Mouse (Mus musculus): ENCODE measurements around the gene Ndufa13.

Gene Ndufa13

GRCm38 (mm10) chr8:69879678-69880077 is 22.7 kb downstream of the Ndufa13 start:
- DNase-seq (ENCODE audit: low spot score), result no peak

GRCm38 (mm10) chr8:69877992-69878391 is 24.4 kb downstream of the Ndufa13 start:
- DNase-seq (ENCODE audit: low spot score), result no peak

DNA sequence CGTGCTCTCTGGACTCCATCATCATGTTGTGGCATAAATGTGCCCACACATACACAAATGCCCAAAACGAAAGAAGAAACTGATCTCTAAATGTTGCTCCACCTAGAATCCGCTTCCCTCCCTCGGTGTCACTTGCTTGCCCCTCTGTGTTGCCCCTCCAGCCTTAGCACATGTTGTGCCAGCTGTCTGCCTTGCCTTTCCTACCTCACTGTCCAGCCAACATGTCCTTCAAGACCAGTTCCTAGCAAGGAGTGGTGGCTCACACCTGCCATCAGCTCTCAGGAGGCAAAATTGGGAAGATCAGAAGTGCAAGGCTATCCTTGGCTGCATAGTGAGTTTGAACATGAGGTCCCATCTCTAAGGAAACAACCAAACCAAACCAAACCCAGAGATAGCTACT is 25.0 kb downstream of the Ndufa13 start:
- DNase-seq (ENCODE audit: low spot score), result no peak

DNA sequence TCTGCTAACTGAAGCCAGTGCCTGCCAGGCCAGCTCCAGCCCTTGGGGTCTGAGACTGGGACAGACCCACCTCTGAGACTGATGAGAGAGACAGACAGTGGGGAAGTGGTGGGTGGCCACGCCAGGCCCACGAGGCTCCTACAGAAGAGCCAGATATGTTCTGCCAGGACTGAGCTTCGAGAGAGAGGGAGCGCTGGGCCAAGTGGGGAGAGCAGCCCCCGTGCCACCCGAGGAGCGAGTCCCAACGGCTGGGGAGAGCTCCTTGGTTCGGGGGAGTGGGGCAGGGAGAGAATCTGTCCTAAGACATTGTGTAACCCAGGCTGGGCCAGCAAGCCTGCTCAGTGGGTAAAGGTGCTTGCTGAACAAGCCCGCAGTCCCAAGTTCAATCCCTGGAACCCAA is 25.4 kb downstream of the Ndufa13 start:
- no peak for DNase-seq (ENCODE audit: low spot score)

- DNase-seq (ENCODE audit: low spot score), result no peak
These were observed 26.3 kb downstream of the Ndufa13 start for GRCm38 (mm10) chr8:69876097-69876496.

GRCm38 (mm10) chr8:69874654-69875053 is 27.7 kb downstream of the Ndufa13 start:
- no peak for DNase-seq (ENCODE audit: low spot score)

- peak; percentile 82 for DNase-seq (ENCODE audit: low spot score)
These were observed 28.2 kb downstream of the Ndufa13 start for GRCm38 (mm10) chr8:69874155-69874554.

DNA sequence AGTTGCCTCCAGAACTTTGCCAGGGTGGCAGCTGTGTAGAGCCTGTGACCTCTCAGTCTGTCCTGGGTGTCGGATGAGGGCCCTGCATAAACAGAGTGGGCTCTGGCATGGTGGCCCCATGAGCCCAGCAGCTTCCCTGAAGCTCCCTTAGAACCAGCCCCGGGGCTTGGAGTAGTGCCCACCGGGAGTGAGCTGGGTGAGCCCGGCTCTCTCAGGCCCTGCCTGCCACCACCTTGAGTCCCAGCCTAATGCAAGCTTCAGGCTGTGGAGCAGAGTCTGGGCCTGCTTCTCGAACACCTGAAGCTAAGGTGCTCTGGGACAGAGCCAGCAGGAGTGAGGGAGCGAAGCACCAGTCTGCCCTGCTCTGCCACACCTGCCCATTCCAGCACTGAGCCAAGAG is 31.5 kb downstream of the Ndufa13 start:
- no peak for DNase-seq (ENCODE audit: low spot score)

- DNase-seq (ENCODE audit: low spot score), result no peak
These were observed 32.2 kb downstream of the Ndufa13 start for GRCm38 (mm10) chr8:69870003-69870765.

DNA sequence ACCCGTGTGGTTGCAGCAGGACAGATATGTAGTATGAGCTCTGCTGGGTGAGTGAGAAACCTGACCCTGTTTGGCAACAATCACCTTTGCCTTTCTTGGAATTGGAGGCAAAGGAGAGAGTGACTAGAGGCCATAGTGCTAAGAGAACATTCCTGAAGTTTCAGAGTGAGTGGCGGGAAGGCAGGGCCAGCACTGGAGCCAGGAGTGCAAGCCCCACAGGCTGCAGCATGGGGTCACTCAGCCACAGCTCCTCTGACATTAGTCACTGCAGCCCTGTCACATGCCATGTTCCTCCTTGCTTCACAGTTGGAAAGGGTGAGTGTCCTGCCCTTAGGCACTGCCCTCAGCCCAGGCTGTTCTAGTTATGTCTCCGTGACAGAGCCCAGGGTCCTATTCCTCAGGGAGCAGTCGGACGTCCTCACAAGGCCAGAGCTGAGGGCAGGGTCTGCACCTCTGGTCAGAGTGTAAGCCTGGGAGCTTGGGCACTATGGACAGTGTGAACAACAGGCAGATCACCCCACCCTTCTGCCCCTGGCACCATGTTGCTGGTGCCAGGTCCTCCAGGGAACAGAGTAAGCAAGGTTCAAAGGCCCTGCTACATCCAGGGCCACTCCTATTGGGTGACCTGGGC is 34.5 kb downstream of the Ndufa13 start:
- DNase-seq (ENCODE audit: low spot score), result no peak

- no peak for DNase-seq (ENCODE audit: low spot score)
These were observed 38.2 kb downstream of the Ndufa13 start for GRCm38 (mm10) chr8:69864180-69864579.

DNA sequence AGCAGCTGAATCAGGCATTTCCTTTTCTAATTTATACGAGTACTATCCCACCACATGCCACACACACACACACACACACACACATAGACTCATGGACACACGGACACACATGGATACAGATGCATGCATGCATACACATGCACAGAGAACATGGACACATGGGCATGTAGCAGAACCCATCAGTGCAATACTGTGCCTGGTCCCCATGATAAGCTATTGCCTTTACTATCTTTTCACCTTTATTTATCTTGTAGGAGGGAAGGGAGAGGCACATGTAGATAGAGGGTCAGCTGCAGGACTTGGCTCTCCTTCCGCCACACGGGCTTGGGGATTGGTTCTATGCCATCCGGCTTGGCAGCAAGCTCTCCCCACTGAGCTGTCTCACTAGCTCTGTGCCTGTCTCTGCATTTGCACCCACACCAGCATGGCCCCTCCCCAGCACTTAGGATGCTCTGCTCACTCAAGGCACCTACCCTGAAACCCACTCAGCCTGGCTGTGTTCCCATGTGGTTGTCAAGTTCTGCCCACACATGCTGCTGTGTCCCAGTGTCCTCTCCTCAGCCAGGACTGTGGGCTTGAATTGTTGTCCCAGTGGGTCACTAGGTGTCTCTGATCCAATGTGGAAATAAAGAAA is 38.9 kb downstream of the Ndufa13 start:
- no peak for DNase-seq (ENCODE audit: low spot score)

DNA sequence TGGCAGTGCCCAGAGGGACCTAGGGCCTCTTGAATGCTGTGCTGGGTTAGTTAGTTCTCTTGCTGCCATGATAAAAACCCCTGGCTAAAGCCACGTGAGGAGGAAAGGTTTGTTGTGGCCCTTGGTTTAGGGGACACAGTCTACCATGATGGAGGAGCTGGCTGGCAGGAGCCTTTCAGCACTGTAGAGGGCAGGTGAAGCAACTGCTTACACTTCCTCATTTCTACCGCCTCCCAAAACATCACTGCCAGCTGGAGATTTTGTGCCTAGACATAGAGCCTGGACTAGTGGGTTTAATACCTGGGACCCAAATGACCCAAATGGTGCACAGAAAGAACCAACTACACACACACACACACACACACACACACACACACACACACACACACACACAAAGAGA is 41.1 kb downstream of the Ndufa13 start:
- no peak for DNase-seq (ENCODE audit: low spot score)

DNA sequence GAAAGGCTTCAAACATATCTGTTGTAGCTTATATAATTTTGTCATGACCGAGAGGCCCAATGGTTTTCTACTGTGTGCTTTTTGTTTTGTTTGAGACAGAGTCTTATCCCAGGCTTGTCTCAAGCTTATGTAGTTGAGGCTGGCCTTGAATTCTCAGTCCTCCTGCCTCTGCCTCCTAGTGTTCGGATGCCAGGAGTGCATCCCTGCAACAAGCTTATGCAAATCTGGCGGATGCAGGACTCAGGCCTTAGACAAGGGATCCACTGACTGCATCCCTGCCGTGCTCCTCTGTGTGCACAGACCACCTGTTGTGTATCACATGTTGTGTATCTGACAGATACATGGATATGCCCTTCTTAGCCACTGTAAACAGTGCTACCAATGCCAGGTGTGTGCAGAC is 41.6 kb downstream of the Ndufa13 start:
- no peak for DNase-seq (ENCODE audit: low spot score)

DNA sequence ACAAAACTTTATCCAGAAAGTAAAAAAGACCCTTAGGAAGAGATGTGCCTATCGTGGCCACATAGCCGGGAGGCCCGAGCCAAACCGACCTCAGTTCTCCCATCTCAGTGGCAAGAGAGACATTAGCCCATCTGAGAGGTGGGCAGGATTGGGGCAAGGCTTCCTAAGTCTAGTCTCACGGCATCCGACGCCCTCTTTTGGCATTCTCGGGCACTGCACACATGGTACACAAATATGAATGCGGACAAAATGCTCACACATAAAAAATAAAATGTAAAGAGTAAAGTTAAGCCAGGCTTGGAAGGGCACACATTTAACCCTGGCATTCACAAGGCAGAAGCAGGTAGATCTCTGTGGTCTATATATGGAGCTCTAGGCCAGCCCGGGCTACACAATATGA is 48.5 kb downstream of the Ndufa13 start:
- DNase-seq (ENCODE audit: low spot score), result no peak

GRCm38 (mm10) chr8:69850926-69851506 is 51.3 kb downstream of the Ndufa13 start:
- DNase-seq (ENCODE audit: low spot score), result no peak

GRCm38 (mm10) chr8:69849899-69850298 is 52.5 kb downstream of the Ndufa13 start:
- DNase-seq (ENCODE audit: low spot score), result no peak

DNA sequence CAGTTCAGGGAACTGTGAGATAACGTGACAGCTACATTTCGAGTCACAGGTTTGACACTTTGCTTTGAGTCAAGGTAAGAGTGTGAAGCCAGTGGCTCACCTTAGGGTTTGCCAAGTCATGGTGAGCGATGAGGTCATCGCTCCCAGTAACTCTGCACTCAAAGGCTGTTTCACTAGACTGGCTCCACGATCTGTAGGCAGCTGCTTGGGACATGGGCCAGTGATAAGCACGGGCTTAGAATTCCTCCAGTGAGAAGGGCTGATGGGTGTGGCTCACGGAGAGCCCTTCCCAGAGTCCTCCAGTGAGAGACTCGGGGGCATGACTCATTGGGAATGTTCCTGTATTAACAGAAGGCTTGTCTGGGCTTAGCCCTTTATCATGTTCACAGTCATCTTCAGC is 53.4 kb downstream of the Ndufa13 start:
- DNase-seq (ENCODE audit: low spot score), result no peak

DNA sequence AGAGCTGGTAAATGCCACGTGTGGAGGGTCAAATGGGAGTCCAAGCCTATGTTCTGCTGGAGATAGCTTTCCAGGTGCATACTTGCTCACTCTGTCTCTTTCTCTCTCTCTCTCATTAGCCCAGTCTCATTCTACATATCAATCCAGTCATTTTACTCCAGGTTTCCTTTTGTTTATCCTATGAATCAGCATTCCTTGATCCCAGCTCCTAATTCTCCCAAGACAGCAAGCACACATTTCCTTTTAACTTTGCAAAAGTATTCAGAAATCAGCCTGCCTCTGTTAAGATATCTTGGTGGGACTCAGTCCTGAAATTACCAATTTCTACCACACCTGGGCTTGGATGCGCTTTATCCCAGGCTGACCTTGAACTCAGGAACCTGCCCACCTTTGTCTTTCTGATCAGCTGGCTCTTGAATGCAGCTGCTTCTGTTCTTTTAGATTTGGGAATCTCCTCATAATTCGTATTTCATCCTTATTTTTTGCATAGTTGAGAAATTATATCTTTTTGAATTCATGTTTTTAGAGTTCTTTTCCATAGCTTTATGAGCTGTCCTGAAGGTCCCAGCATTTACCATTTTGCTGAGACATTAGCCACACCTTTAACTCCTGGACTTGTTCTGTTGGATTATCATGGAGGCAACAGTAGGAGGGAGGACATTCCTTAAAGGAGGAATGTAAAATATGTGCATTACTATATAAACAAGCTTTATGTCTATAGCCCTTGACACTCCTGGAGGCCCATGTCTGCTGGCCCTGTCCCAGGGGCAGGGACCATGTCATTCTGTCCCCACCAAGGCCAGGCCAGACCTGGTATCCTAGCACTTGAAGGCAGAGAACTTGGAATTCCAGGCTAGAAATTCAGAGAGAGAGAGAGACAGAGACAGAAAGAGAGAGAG is 54.9 kb downstream of the Ndufa13 start:
- DNase-seq (ENCODE audit: low spot score), result no peak
